Mouse (Mus musculus): ENCODE data around the gene Erich4. TPM values are rescaled to one million over a fixed set of nuclear protein-coding genes. Genes with fewer than 3 reads are reported as not detected.

Erich4 gene
- polyA plus RNA-seq, 1 experiment: not detected

- H3K4me3 ChIP-seq (ENCODE audit: low read depth, low read length): no peak overlapping the region
- TF ChIP-seq EP300 (IDR thresholded peaks at IDR 0.05; ENCODE audit: insufficient read depth, low read depth, low read length): no peak
- no peak for TF ChIP-seq POLR2A (IDR thresholded peaks at IDR 0.05; ENCODE audit: insufficient read depth, low read length)
- no peak for TF ChIP-seq CTCF (IDR thresholded peaks at IDR 0.05; ENCODE audit: low read depth, low read length)
- no peaks in the 10 kb centered on the region for H3K36me3 ChIP-seq (ENCODE audit: control insufficient read depth, insufficient read depth, low read length, poor library complexity, severe bottlenecking)
- no peak overlapping the region for H3K27ac ChIP-seq (ENCODE audit: insufficient read depth, low read length)
- H3K9ac ChIP-seq (ENCODE audit: low read depth, poor library complexity, severe bottlenecking): no peak overlapping the region
- H3K9me3 ChIP-seq (replicated peaks; ENCODE audit: control insufficient read depth, insufficient read depth, low read length, poor library complexity, severe bottlenecking): peaks cover 8% of the 10 kb centered on the region
- H3K27me3 ChIP-seq (ENCODE audit: control insufficient read depth, insufficient read depth, low read length, poor library complexity, severe bottlenecking): no peaks in the 10 kb centered on the region
- no peaks in the 10 kb centered on the region for H3K4me1 ChIP-seq (ENCODE audit: control insufficient read depth, insufficient read depth, low read length)
Measured at GRCm38 (mm10) chr7:25568721-25569120, 47.0 kb downstream of the Erich4 start.

Other genes starting within 250 kb of the Erich4 start
- gene Cnfn, start 246.2 kb downstream of the Erich4 start, polyA plus RNA-seq (2011; ENCODE audit: insufficient read depth, insufficient read length, low read depth, missing spikeins): not detected in 2 replicates
- 18.0 and 18.9 TPM in 2 replicates for gene Lipe, start 217.2 kb downstream of the Erich4 start, polyA plus RNA-seq (2011; ENCODE audit: insufficient read depth, insufficient read length, low read depth, missing spikeins)
- not detected in 2 replicates for gene Cxcl17, start 203.0 kb downstream of the Erich4 start, polyA plus RNA-seq (2011; ENCODE audit: insufficient read depth, insufficient read length, low read depth, missing spikeins)
- gene Ceacam1, start 138.3 kb downstream of the Erich4 start, polyA plus RNA-seq (2011; ENCODE audit: insufficient read depth, insufficient read length, low read depth, missing spikeins): 1.1 and 1.5 TPM in 2 replicates
- gene Ceacam2, start 76.0 kb downstream of the Erich4 start, polyA plus RNA-seq (2011; ENCODE audit: insufficient read depth, insufficient read length, low read depth, missing spikeins): not detected in 2 replicates
- 32.8 and 33.4 TPM in 2 replicates for gene Dmac2, start 3.5 kb upstream of the Erich4 start, polyA plus RNA-seq (2011; ENCODE audit: insufficient read depth, insufficient read length, low read depth, missing spikeins)
- 0.60 and 0.87 TPM in 2 replicates for gene B3gnt8, start 10.8 kb upstream of the Erich4 start, polyA plus RNA-seq (2011; ENCODE audit: insufficient read depth, insufficient read length, low read depth, missing spikeins)
- gene Bckdha, start 43.1 kb upstream of the Erich4 start, polyA plus RNA-seq (2011; ENCODE audit: insufficient read depth, insufficient read length, low read depth, missing spikeins): 26.1 and 26.9 TPM in 2 replicates
- gene Exosc5, start 43.3 kb upstream of the Erich4 start, polyA plus RNA-seq (2011; ENCODE audit: insufficient read depth, insufficient read length, low read depth, missing spikeins): 53.7 and 71.1 TPM in 2 replicates
- 3.3 and 3.7 TPM in 2 replicates for gene Tmem91, start 59.3 kb upstream of the Erich4 start, polyA plus RNA-seq (2011; ENCODE audit: insufficient read depth, insufficient read length, low read depth, missing spikeins)
- 7.9 and 15.2 TPM in 2 replicates for gene B9d2, start 64.9 kb upstream of the Erich4 start, polyA plus RNA-seq (2011; ENCODE audit: insufficient read depth, insufficient read length, low read depth, missing spikeins)
- gene Tgfb1, start 71.1 kb upstream of the Erich4 start, polyA plus RNA-seq (2011; ENCODE audit: insufficient read depth, insufficient read length, low read depth, missing spikeins): 22.9 and 25.6 TPM in 2 replicates
- gene Ccdc97, start 103.2 kb upstream of the Erich4 start, polyA plus RNA-seq (2011; ENCODE audit: insufficient read depth, insufficient read length, low read depth, missing spikeins): 43.4 and 46.9 TPM in 2 replicates
- gene Hnrnpul1, start 138.9 kb upstream of the Erich4 start, polyA plus RNA-seq (2011; ENCODE audit: insufficient read depth, insufficient read length, low read depth, missing spikeins): 155 and 156 TPM in 2 replicates
- gene Axl, start 172.8 kb upstream of the Erich4 start, polyA plus RNA-seq (2011; ENCODE audit: insufficient read depth, insufficient read length, low read depth, missing spikeins): 16.4 and 21.5 TPM in 2 replicates
- 2.8 and 3.1 TPM in 2 replicates for gene Cyp2s1, start 201.0 kb upstream of the Erich4 start, polyA plus RNA-seq (2011; ENCODE audit: insufficient read depth, insufficient read length, low read depth, missing spikeins)